ENCODE assay signal across 8 mouse cellular contexts in genomic region chr17:26638655-26639054, GRCm38 (mm10). TPM values are rescaled to one million over a fixed set of nuclear protein-coding genes. Genes with fewer than 3 reads are reported as not detected.
DNase-seq lines count a peak whose midpoint lies in the region; ATAC-seq lines count a peak whose summit lies in the region.

No protein-coding gene starts in this region.

- no peak overlapping the region for H3K27ac ChIP-seq in limb, embryonic 11.5 days (replicated peaks; ENCODE audit: low read depth, low read length)
- H3K27ac ChIP-seq in midbrain, embryonic 16.5 days (ENCODE audit: low read length) = no peak overlapping the region
- H3K27ac ChIP-seq in stomach, embryonic 14.5 days (ENCODE audit: low read length) = no peak overlapping the region

- no peak overlapping the region for H3K4me2 ChIP-seq in limb, embryonic 11.5 days (ENCODE audit: low read depth, severe bottlenecking)
- no peak overlapping the region for H3K4me2 ChIP-seq in midbrain, embryonic 16.5 days (ENCODE audit: low read length)
- no peak overlapping the region for H3K4me2 ChIP-seq in stomach, embryonic 14.5 days (replicated peaks; ENCODE audit: low read depth, low read length)

- ATAC-seq in limb, embryonic 11.5 days (ENCODE audit: insufficient number of reproducible peaks, low FRiP score, low TSS enrichment, low read depth) = no peak
- peak; percentile 66; the same call in 1 of the 2 replicates for ATAC-seq in midbrain, embryonic 16.5 days
- ATAC-seq in stomach, embryonic 14.5 days (ENCODE audit: insufficient number of reproducible peaks, insufficient read depth, low FRiP score, low read depth) = peak; percentile 40; the same call in 1 of the 2 replicates

- H3K36me3 ChIP-seq in limb, embryonic 11.5 days (ENCODE audit: control insufficient read depth, insufficient read depth, low read length) = peaks cover 28% of the 10 kb centered on the region
- peaks cover 55% of the 10 kb centered on the region for H3K36me3 ChIP-seq in midbrain, embryonic 16.5 days (ENCODE audit: control insufficient read depth, insufficient read depth, low read length)
- H3K36me3 ChIP-seq in stomach, embryonic 14.5 days (ENCODE audit: control insufficient read depth, insufficient read depth, low read length) = peaks cover 61% of the 10 kb centered on the region

- H3K4me3 ChIP-seq in limb, embryonic 11.5 days (ENCODE audit: low read depth, low read length) = no peak overlapping the region
- H3K4me3 ChIP-seq in midbrain, embryonic 16.5 days (ENCODE audit: low read depth, low read length) = no peak overlapping the region
- H3K4me3 ChIP-seq in stomach, embryonic 14.5 days (ENCODE audit: low read depth, low read length) = no peak overlapping the region

- H3K4me1 ChIP-seq in limb, embryonic 11.5 days (ENCODE audit: control insufficient read depth, insufficient read depth, low read length) = no peaks in the 10 kb centered on the region
- H3K4me1 ChIP-seq in midbrain, embryonic 16.5 days (ENCODE audit: control insufficient read depth, insufficient read depth, low read length) = no peaks in the 10 kb centered on the region
- no peaks in the 10 kb centered on the region for H3K4me1 ChIP-seq in stomach, embryonic 14.5 days (ENCODE audit: control insufficient read depth, insufficient read depth, low read length)

- H3K27me3 ChIP-seq in limb, embryonic 11.5 days (ENCODE audit: control insufficient read depth, insufficient read depth, low read length) = no peaks in the 10 kb centered on the region
- H3K27me3 ChIP-seq in midbrain, embryonic 16.5 days (ENCODE audit: control insufficient read depth, insufficient read depth, low read depth, low read length) = no peaks in the 10 kb centered on the region
- no peaks in the 10 kb centered on the region for H3K27me3 ChIP-seq in stomach, embryonic 14.5 days (ENCODE audit: control insufficient read depth, insufficient read depth, low read length)

- H3K9me3 ChIP-seq in limb, embryonic 11.5 days (ENCODE audit: control insufficient read depth, low read length) = no peaks in the 10 kb centered on the region
- no peaks in the 10 kb centered on the region for H3K9me3 ChIP-seq in midbrain, embryonic 16.5 days (replicated peaks; ENCODE audit: control insufficient read depth, low read length, poor library complexity, severe bottlenecking)
- H3K9me3 ChIP-seq in stomach, embryonic 14.5 days (ENCODE audit: control insufficient read depth, low read depth, low read length) = no peaks in the 10 kb centered on the region

- 35% methylated on average over 7 of the region's 7 CpGs for WGBS in limb, embryonic 11.5 days
- WGBS in midbrain, embryonic 16.5 days = 17% methylated on average over 7 of the region's 7 CpGs
- 12% methylated on average over 7 of the region's 7 CpGs for WGBS in stomach, embryonic 14.5 days

- no peak overlapping the region for H3K9ac ChIP-seq in limb, embryonic 11.5 days (ENCODE audit: low read length)
- no peak overlapping the region for H3K9ac ChIP-seq in midbrain, embryonic 16.5 days (ENCODE audit: low read depth, low read length)
- no peak overlapping the region for H3K9ac ChIP-seq in stomach, embryonic 14.5 days (replicated peaks; ENCODE audit: low read depth, low read length)

- DNase-seq in right cerebral cortex, adult 18-20 months = peak; percentile 73
- no peak for DNase-seq in right cerebral cortex, postnatal 36 days (ENCODE audit: low spot score in 2 of 2)
- peak; percentile 92 to 96 for DNase-seq in cerebellum, postnatal 10 days
- peak; percentile 88 for DNase-seq in gastrocnemius, adult 18-20 months (ENCODE audit: low spot score)
- DNase-seq in hindlimb bud, embryonic 11.5 days (ENCODE audit: extremely low spot score, low read depth, low spot score) = peak; percentile 37
- DNase-seq in limb, embryonic 11.5 days (ENCODE audit: low spot score) = peak; percentile 84

RNA-seq across cellular contexts. Expression of gene Atp6v0e, which starts 24.4 kb away (rescaled TPM):
- total RNA-seq in gastrocnemius, adult 18-20 months (2021) = 10 to 100 TPM; 41.1 to 44.0 TPM
- polyA plus RNA-seq in limb, embryonic 11.5 days (2014; fragmentation: Nextera tagmentation; extraction: Ambion mirVana) = 96.6 and 101 TPM in 2 replicates
- polyA plus RNA-seq in midbrain, embryonic 16.5 days (2015; fragmentation: Nextera tagmentation; extraction: Ambion mirVana) = 77.2 and 83.0 TPM in 2 replicates
- polyA plus RNA-seq in stomach, embryonic 14.5 days (2014; fragmentation: Nextera tagmentation; extraction: Ambion mirVana) = 179 and 183 TPM in 2 replicates

Comparison
In these comparisons a context has a peak if more than half of its experiments do, and no peak if none do; other contexts are left out.
1. DNase-seq: peak in right cerebral cortex, adult 18-20 months (single experiment), cerebellum, postnatal 10 days (2 of 2), gastrocnemius, adult 18-20 months (single experiment), hindlimb bud, embryonic 11.5 days (single experiment) and limb, embryonic 11.5 days (single experiment); none in right cerebral cortex, postnatal 36 days (0 of 2).